Mouse (Mus musculus) stomach, postnatal 0 days (tissue): ENCODE data around the gene Fbxw2. TPM values are rescaled to one million over a fixed set of nuclear protein-coding genes. Genes with fewer than 3 reads are reported as not detected.
A peak's percentile ranks its signal among the peaks of the same experiment; 100 is the strongest.

Source experiments
- ATAC-seq: fragments of 200-750 bp; cut with Nextera tagmentation; 2 replicates; pipeline ENCODE4 v1.8.0; 2017; ENCODE audit not compliant: low FRiP score, low TSS enrichment
- DNase-seq: peaks from one replicate; pipeline ENCODE4 v3.0.0-alpha.2; 2016; ENCODE audit warnings: low spot score
- H3K27ac ChIP-seq: fragments of 300-500 bp; sonication (generic); replicated peaks from 2 replicates; pipeline ENCODE4 v1.5.1; 2014; ENCODE audit warnings: mild to moderate bottlenecking, control low read depth
- H3K27me3 ChIP-seq: fragments of 300-500 bp; sonication (generic); 2 replicates; pipeline ENCODE4 v1.6.1; 2014; ENCODE audit warnings: low read length; ENCODE audit not compliant: control insufficient read depth, insufficient read depth
- H3K36me3 ChIP-seq: fragments of 300-500 bp; sonication (generic); 2 replicates; pipeline ENCODE4 v1.6.1; 2014; ENCODE audit warnings: low read length, mixed read lengths; ENCODE audit not compliant: control insufficient read depth, insufficient read depth
- H3K4me1 ChIP-seq: fragments of 300-500 bp; sonication (generic); replicated peaks from 2 replicates; pipeline ENCODE4 v1.6.1; 2014; ENCODE audit warnings: antibody characterized with exemption; ENCODE audit not compliant: control insufficient read depth, insufficient read depth
- H3K4me2 ChIP-seq: fragments of 300-500 bp; sonication (generic); replicated peaks from 2 replicates; pipeline ENCODE4 v1.6.1; 2014; ENCODE audit warnings: low read depth, mild to moderate bottlenecking, control low read depth, moderate library complexity
- H3K4me3 ChIP-seq: fragments of 300-500 bp; sonication (generic); 2 replicates; pipeline ENCODE4 v1.5.1; 2014; ENCODE audit warnings: low read depth, low read length, control low read depth
- H3K9ac ChIP-seq: fragments of 300-500 bp; sonication (generic); 2 replicates; pipeline ENCODE4 v1.6.1; 2014; ENCODE audit warnings: mild to moderate bottlenecking, low read length, control low read depth, mixed read lengths
- H3K9me3 ChIP-seq: fragments of 300-500 bp; sonication (generic); 2 replicates; pipeline ENCODE4 v1.6.1; 2016; ENCODE audit warnings: low read length; ENCODE audit not compliant: control insufficient read depth
- CTCF ChIP-seq: IDR thresholded peaks from 2 replicates; pipeline ENCODE4 v1.5.1; 2016; ENCODE audit warnings: antibody characterized with exemption, low read depth, mild to moderate bottlenecking, moderate library complexity
- EP300 ChIP-seq: optimal IDR thresholded peaks from 2 replicates; pipeline ENCODE3; 2016; ENCODE audit warnings: antibody characterized with exemption
- WGBS: fragments of 180-500 bp; shearing (Covaris S2); extraction: QIAGEN DNeasy Blood & Tissue Kit; methylation state at CpG from one replicate; pipeline ENCODE4 v1.1.7; 2014; 5-methylcytosine and 5-hydroxymethylcytosine counted together
- polyA plus RNA-seq: library from polyadenylated mRNA; unstranded; fragments of >200 nt; fragmentation: Nextera tagmentation; extraction: Ambion mirVana; gene quantifications from 2 replicates; pipeline ENCODE4 v1.2.1, GENCODE M21; 2015

Gene Fbxw2
- polyA plus RNA-seq, 1 experiment from 2014 or later = 54.2 TPM

DNA sequence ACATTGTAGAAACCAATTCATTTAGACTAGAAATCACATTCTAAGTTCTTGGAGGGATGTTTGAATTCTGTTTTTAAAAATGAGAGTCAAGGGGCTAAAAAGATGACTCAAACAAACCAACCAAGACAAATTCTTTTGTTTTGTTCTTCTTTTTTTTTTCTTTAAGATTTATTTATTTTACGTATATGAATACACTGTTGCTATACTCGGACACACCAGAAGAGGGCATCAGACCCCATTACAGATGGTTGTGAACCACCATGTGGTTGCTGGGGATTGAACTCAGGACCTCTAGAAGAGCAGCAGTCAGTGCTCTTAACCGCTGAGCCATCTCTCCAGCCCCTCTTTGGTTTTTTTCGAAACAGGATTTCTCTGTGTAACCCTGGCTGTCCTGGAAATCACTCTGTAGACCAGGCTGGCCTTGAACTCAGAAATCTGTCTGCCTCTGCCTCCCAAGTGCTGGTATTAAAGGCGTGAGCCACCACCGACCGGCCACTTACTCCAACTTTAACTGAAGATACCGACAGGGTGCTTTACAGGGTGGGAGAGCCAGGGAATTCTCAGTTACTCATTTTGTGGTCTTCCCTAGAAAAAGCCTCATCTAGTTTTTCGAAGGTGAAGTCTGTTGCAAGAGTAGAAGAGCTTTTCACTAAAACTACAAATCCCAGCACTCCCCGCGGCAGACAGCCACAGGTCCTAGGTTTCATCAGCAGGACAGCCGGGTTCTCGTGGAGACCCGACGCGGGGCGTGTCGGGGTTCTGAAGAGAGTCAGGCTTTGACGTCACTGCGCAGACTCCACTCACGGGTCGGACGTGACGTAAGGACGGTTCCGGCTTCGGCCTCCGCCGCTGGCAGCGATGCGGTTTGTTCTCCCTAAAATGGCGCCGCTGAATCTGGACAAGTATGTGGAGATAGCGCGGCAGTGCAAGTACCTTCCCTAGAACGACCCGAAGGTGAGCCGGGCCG, 24.3 kb downstream of the Fbxw2 start:
- DNase-seq (peak; percentile 98), ATAC-seq (peak; percentile 97)
- H3K4me2 ChIP-seq = peak overlapping the region; percentile 55; the same call in 1 of the 2 replicates
- peak overlapping the region; percentile 84 for H3K9ac ChIP-seq
- H3K4me1 ChIP-seq = no peaks in the 10 kb centered on the region
- no peaks in the 10 kb centered on the region for H3K27me3 ChIP-seq
- H3K27ac ChIP-seq = peak overlapping the region; percentile 93
- no peaks in the 10 kb centered on the region; the same call in 1 of the 2 replicates for H3K36me3 ChIP-seq
- WGBS = 5% methylated on average over 39 of the region's 39 CpGs
- H3K9me3 ChIP-seq = no peaks in the 10 kb centered on the region
- TF ChIP-seq CTCF = peak; percentile 37
- no peak for TF ChIP-seq EP300
- peak overlapping the region; percentile 65 for H3K4me3 ChIP-seq

DNA sequence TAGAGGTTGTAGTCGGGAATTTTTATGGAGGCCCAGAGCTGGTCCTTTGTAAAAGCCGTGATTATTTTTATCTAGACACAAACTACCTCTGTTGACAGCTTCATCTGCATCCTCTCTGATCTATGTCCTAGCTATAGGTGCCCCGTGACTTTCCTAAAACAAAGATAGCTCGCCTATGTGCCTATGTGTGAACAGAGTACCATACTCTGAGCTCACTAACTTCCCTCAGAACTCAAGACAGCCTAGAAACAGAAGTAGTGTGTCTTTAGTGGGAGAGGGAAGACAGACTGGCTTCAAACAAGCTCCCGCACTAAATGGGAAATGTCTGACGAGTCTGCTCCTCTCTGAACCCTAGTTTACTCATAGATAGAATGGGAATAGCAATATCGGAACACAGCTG, 25.7 kb downstream of the Fbxw2 start:
- no peaks in the 10 kb centered on the region for H3K27me3 ChIP-seq
- H3K9ac ChIP-seq = no peak overlapping the region
- no peaks in the 10 kb centered on the region for H3K9me3 ChIP-seq
- H3K36me3 ChIP-seq = no peaks in the 10 kb centered on the region
- H3K27ac ChIP-seq = peak overlapping the region; percentile 85
- ATAC-seq (no peak), DNase-seq (no peak)
- H3K4me3 ChIP-seq = no peak overlapping the region
- TF ChIP-seq CTCF (no peak), EP300 (no peak)
- peak overlapping the region; percentile 85 for H3K4me2 ChIP-seq
- WGBS = 76% methylated on average over 7 of the region's 7 CpGs
- no peaks in the 10 kb centered on the region for H3K4me1 ChIP-seq

DNA sequence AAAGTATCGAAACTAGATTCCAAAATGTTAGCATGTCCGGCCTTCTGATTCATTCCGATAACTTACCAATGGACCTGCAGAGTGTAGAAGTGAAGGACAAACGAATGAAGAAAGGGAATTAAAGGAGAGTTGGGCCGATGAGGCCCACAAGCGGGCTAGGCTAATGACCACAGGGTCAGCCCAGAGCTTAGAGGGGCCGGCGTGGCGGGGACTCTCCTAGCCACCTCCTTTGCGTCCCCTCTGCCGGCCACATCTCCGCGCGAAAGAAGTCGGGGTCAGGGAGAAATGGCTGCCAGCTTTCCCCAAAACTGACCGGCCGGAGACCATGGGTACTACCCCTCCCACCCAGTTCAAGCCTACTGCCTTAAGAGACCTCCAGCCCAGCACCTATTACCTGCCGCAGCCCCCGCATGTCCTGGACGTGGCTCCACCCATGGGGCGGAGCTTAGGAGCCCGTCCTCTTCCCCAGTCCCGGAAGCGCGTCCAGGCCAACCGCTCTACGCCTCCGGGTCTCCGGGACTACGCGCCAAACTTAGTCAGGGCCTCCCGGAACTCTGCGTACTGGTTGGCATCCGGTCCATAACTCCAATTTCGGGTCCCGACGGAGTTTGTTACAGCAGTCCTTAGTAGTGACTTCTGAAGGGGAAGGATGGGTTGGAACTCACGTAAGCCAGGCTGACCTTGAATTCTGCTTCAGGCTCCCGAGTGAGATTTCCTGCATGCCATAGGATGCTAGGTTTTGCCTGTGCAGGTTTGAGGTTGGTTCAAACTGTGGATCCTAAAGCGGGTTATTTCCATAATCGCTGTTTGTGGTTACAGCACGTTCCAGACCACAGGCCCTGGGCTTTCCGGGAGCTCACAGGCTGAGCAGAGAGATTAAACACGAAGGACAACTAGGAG, 26.5 kb downstream of the Fbxw2 start, which contains the start of gene Rabepk:
TSS of gene Rabepk (minus strand) at position 556 of the 900 bp plus-strand sequence.
- DNase-seq (peak; percentile 89), ATAC-seq (peak; percentile 76)
- H3K27ac ChIP-seq = peak within 1 kb of the TSS; percentile 85
- H3K4me1 ChIP-seq = no peaks in the 10 kb centered on the region
- H3K4me3 ChIP-seq = peak within 1 kb of the TSS; percentile 71
- 3% methylated on average over 44 of the region's 44 CpGs for WGBS
- TF ChIP-seq CTCF = no peak
- no peak for TF ChIP-seq EP300
- no peaks in the 10 kb centered on the region for H3K36me3 ChIP-seq
- no peaks in the 10 kb centered on the region for H3K9me3 ChIP-seq
- peak within 1 kb of the TSS; percentile 85 for H3K4me2 ChIP-seq
- H3K9ac ChIP-seq = peak within 1 kb of the TSS; percentile 66
- no peaks in the 10 kb centered on the region for H3K27me3 ChIP-seq

DNA sequence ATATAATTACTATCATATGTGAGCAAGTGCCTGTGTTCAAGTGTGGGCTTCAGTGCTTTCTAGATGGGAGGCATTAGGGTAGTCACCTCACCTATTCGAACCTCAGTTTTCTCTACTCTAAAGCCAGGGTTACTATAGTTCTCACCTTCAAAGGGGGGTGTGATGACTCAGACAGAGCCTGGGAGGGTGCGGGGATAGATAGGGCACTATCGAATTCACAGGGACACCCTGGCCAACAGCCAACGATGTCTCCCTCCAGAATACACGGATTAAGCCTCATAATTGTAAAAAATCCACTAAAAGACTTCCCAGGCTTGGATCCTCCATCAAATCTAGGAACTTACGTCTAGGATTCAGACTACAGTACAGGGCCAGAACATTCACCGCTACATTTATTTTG, 30.7 kb downstream of the Fbxw2 start:
- no peak overlapping the region for H3K4me2 ChIP-seq
- no peak overlapping the region for H3K27ac ChIP-seq
- no peak overlapping the region for H3K9ac ChIP-seq
- 84% methylated on average over 7 of the region's 7 CpGs for WGBS
- no peak overlapping the region for H3K4me3 ChIP-seq
- no peak for ATAC-seq
- no peaks in the 10 kb centered on the region for H3K27me3 ChIP-seq
- H3K9me3 ChIP-seq = no peaks in the 10 kb centered on the region
- DNase-seq = no peak
- H3K36me3 ChIP-seq = 0 out of 2 replicates have a peak, but pooled peaks cover 5% of the 10 kb centered on the region
- H3K4me1 ChIP-seq = no peaks in the 10 kb centered on the region
- TF ChIP-seq EP300 (no peak), CTCF (no peak)

DNA sequence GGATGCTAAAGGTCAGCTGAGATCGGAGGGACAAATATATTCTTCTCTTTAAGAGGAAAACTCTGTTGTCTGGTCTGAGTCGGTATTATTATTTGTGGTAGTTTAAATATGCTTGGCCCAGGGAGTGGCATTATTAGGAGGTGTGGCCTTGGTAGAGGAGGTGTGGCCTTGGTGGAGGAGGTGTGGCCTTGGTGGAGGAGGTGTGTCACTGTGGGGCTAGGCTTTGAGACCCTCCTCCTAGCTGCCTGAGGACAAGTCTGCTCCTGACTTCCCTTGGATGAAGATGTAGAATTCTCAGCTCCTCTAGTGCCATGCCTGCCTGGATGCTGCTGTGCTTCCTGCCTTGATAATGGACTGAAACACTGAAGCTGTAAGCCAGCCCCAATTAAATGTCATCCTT, 31.6 kb downstream of the Fbxw2 start:
- no peaks in the 10 kb centered on the region for H3K4me1 ChIP-seq
- TF ChIP-seq CTCF (no peak), EP300 (no peak)
- no peak overlapping the region for H3K4me2 ChIP-seq
- no peak for ATAC-seq
- no peaks in the 10 kb centered on the region for H3K27me3 ChIP-seq
- no peak overlapping the region for H3K4me3 ChIP-seq
- 94% methylated on average over 2 of the region's 2 CpGs for WGBS
- no peak overlapping the region for H3K27ac ChIP-seq
- H3K9me3 ChIP-seq = no peaks in the 10 kb centered on the region
- no peak overlapping the region for H3K9ac ChIP-seq
- no peak for DNase-seq
- H3K36me3 ChIP-seq = 0 out of 2 replicates have a peak, but pooled peaks cover 5% of the 10 kb centered on the region
